Mouse (Mus musculus) frontal cortex, postnatal 14 days (tissue): ENCODE results near the gene Zfp646.

ENCODE experiments used
- DNase-seq, 2 experiments: peaks; one replicate each; pipeline ENCODE4 v3.0.0; 2022; ENCODE audit warnings: low spot score in 2 of 2

The Zfp646 gene

GRCm38 (mm10) chr7:127919290-127919689 is 43.3 kb downstream of the Zfp646 start:
- no peak for DNase-seq

GRCm38 (mm10) chr7:127921516-127921915 is 45.5 kb downstream of the Zfp646 start:
- DNase-seq = no peak

GRCm38 (mm10) chr7:127922451-127923275 is 46.6 kb downstream of the Zfp646 start:
- DNase-seq = no peak

- DNase-seq = no peak
Measured at GRCm38 (mm10) chr7:127923714-127924113, 47.7 kb downstream of the Zfp646 start.

- no peak for DNase-seq
Measured at GRCm38 (mm10) chr7:127925252-127925651, 49.2 kb downstream of the Zfp646 start.

GRCm38 (mm10) chr7:127926066-127926465 is 50.0 kb downstream of the Zfp646 start:
- no peak for DNase-seq

GRCm38 (mm10) chr7:127926846-127927245 is 50.8 kb downstream of the Zfp646 start:
- DNase-seq = no peak

- DNase-seq = no peak
Measured at GRCm38 (mm10) chr7:127927726-127928125, 51.7 kb downstream of the Zfp646 start.

- no peak for DNase-seq
Measured at GRCm38 (mm10) chr7:127928596-127928995, 52.6 kb downstream of the Zfp646 start.

- DNase-seq = no peak
Measured at GRCm38 (mm10) chr7:127929923-127930322, 53.9 kb downstream of the Zfp646 start, which contains the start of gene Prss8. TSS of gene Prss8 (minus strand) at chr7:127930104.

- DNase-seq = no peak
Measured at GRCm38 (mm10) chr7:127930636-127931035, 54.6 kb downstream of the Zfp646 start.

GRCm38 (mm10) chr7:127931351-127932135 is 55.5 kb downstream of the Zfp646 start:
- no peak for DNase-seq

- no peak for DNase-seq
Measured at GRCm38 (mm10) chr7:127932273-127933031, 56.4 kb downstream of the Zfp646 start.

- DNase-seq = no peak
Measured at GRCm38 (mm10) chr7:127934075-127934474, 58.1 kb downstream of the Zfp646 start.

GRCm38 (mm10) chr7:127935028-127935722 is 59.2 kb downstream of the Zfp646 start:
- DNase-seq = peak; percentile 90 to 94
